Mouse (Mus musculus): ENCODE results near the gene Lacc1.

The Lacc1 gene

GRCm38 (mm10) chr14:77036226-77037046 lies at the start of gene Lacc1, which contains the start of gene Ccdc122:
TSS of gene Lacc1 (minus strand) at chr14:77036904.
TSS of gene Ccdc122 (plus strand) at chr14:77036772.
- no peak for TF ChIP-seq GATA4 (IDR thresholded peaks at IDR 0.05; ENCODE audit: insufficient replicate concordance, low read length)

DNA sequence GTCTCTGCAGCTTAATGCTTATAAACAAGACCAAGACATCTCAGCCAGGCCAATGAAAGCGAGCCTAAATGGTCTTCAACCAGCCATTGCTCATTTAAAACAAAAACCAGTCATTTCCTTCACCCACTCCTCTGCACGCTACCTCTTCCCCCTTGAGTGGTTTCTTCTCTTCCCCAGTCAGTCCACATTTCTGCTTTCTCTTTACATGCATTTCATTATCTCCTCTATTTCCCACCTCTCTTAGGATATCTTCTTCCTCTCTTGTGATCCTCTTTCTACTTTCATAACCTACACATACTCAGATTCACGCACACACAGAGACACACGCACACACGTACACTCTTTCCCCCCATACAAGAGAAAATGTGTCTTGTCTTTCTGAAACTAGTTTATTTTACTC lies 44.5 kb upstream of the Lacc1 start:
- TF ChIP-seq GATA4 (IDR thresholded peaks at IDR 0.05; ENCODE audit: insufficient replicate concordance, low read length): no peak

DNA sequence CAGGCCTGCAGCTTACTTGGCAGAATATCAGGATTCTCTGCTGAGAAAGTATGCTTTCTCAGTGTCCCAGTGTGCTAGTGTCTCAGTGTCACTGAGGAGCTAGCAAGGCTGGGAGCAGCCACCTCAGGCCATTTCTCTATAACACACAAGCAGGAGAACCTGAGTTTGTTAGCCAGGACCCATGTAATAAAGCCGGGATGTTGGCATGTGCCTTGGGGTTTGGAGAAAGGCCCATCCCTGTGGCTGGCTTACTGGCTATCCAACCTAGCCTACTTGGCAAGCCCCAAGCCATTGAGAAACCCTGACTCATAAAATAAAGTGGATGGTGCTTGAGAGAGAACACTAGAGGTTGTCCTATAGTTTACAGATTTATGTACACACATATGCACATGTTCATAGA lies 32.7 kb upstream of the Lacc1 start:
- TF ChIP-seq GATA4 (IDR thresholded peaks at IDR 0.05; ENCODE audit: insufficient replicate concordance, low read length): no peak

DNA sequence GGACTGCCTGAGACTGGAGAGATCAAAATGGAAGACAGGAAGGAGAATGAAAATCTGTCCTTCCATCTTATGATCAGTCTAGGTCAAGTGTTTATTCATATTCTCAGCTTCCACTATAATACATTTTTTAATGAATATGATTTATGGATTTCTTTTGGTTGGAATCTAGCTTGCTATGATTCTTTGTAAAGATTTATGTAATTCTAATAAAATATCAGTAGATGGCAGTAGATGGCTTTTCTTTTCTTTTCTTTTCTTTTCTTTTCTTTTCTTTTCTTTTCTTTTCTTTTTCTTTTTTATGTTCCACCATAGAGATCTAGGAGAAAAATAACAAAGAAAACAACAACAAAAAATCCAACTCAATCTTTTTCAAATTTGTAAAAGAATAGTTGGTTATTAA lies 16.6 kb upstream of the Lacc1 start:
- TF ChIP-seq GATA4 (IDR thresholded peaks at IDR 0.05; ENCODE audit: insufficient replicate concordance, low read length): no peak

- TF ChIP-seq GATA4 (IDR thresholded peaks at IDR 0.05; ENCODE audit: insufficient replicate concordance, low read length): no peak
Observed at GRCm38 (mm10) chr14:77037832-77038425, 1.2 kb upstream of the Lacc1 start.

DNA sequence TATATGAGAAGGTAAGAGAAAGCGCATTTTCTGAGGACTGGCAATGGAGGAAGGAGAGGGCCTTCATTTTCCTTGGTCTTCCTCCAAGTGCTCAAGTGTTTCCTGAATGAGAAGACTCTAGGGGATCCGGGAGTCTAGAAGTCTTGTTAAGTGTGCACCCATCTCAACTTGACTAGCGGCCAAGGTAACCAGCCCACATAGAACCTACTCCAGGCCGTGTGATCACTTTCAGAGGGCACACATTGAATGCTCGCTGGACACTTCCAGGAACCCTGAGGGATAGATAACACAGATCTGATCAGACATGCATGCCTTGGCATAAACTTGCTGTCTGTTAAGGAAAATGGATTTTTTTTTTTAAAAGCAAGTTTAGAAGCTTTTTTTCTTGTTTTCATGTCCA lies 626 bp upstream of the Lacc1 start:
- no peak for TF ChIP-seq GATA4 (IDR thresholded peaks at IDR 0.05; ENCODE audit: insufficient replicate concordance, low read length)

GRCm38 (mm10) chr14:77034970-77035369 lies 1.7 kb downstream of the Lacc1 start:
- TF ChIP-seq GATA4 (IDR thresholded peaks at IDR 0.05; ENCODE audit: insufficient replicate concordance, low read length): no peak

GRCm38 (mm10) chr14:77034175-77034915 lies 2.4 kb downstream of the Lacc1 start:
- TF ChIP-seq GATA4 (IDR thresholded peaks at IDR 0.05; ENCODE audit: insufficient replicate concordance, low read length): no peak

DNA sequence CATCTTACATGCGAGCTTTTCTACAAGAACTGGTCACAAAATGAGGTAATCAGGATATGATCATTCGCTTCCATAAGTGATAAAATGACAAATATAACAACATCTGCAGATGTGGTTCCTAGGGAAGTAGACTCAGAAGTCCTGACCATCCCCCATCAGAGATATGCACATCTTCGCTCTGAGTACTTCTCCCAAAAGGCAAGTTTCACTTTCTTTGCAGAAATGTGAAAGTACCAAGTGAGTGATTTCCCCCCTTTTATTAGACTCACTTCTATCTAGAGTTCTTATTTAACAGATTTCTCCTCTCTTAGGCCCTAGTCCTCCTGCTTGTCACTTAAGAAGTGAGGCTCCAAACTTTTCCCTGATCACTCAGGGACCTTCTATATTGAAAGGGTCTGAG lies 3.3 kb downstream of the Lacc1 start:
- no peak for TF ChIP-seq GATA4 (IDR thresholded peaks at IDR 0.05; ENCODE audit: insufficient replicate concordance, low read length)

- TF ChIP-seq GATA4 (IDR thresholded peaks at IDR 0.05; ENCODE audit: insufficient replicate concordance, low read length): no peak
Observed at GRCm38 (mm10) chr14:77032433-77032832, 4.3 kb downstream of the Lacc1 start.

- TF ChIP-seq GATA4 (IDR thresholded peaks at IDR 0.05; ENCODE audit: insufficient replicate concordance, low read length): no peak
Observed at GRCm38 (mm10) chr14:77030808-77031207, 5.9 kb downstream of the Lacc1 start.

- no peak for TF ChIP-seq GATA4 (IDR thresholded peaks at IDR 0.05; ENCODE audit: insufficient replicate concordance, low read length)
Observed at GRCm38 (mm10) chr14:77029319-77030054, 7.2 kb downstream of the Lacc1 start.

- TF ChIP-seq GATA4 (IDR thresholded peaks at IDR 0.05; ENCODE audit: insufficient replicate concordance, low read length): no peak
Observed at GRCm38 (mm10) chr14:77024499-77024898, 12.2 kb downstream of the Lacc1 start.

DNA sequence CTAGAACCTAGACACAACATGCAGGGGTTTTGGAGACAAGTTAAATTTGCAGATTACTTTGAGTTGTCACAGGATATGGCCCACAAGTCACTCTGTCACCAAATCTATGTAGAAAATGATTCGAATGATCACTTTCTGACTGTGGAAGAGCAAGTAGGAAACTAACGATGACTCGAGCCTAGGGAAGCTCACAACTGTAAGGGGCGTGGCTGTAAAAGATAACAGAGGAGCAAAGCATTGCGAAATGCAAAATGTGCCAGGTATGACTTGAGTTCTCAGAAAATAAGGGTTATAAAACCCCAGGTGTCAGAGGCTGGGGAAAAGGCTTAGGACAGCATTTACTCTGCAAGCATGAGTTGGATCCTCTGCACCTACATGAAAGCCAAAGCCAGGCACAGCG lies 19.5 kb downstream of the Lacc1 start:
- TF ChIP-seq GATA4 (IDR thresholded peaks at IDR 0.05; ENCODE audit: insufficient replicate concordance, low read length): peak; percentile 75; the same call in 1 of the 2 replicates

DNA sequence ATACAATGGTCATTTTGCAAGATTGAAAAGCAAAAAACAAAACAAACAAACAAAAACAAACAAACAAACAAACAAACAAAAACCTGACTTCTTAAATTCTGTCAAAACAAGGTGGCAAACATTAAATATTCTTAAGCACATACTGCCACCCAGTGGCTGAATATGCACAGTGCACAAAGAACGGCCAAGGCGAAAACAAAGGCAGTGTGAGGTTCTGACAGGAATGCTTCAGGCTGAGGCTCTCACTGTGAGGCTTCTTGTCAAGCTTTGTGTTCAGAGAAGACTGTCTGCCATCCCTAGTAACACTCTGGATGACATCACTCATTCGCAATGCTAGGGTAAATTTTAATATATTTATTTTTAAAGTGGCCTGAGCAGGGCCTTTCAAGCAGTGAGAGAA lies 24.9 kb downstream of the Lacc1 start:
- no peak for TF ChIP-seq GATA4 (IDR thresholded peaks at IDR 0.05; ENCODE audit: insufficient replicate concordance, low read length)
